Mouse (Mus musculus) embryonic facial prominence, embryonic 11.5 days (tissue): ENCODE measurements at regions not wholly inside any gene's neighbourhood (a gene's known extent, or its start where the extent isn't known, plus 50 kb on each side); places are given as distances from the start of the nearest gene placed in this dataset.

Experiments
- ATAC-seq: fragments of 200-750 bp; cut with Nextera tagmentation; replicated peaks from 2 replicates; pipeline ENCODE4 v1.8.0; 2017; ENCODE audit warnings: low read depth; ENCODE audit not compliant: insufficient number of reproducible peaks, low FRiP score, low TSS enrichment
- DNase-seq: peaks from one replicate; pipeline ENCODE4 v3.0.0-alpha.2; 2015; ENCODE audit warnings: low spot score
- H3K27ac ChIP-seq: fragments of 300-500 bp; sonication (generic); replicated peaks from 2 replicates; pipeline ENCODE4 v1.5.1; 2014; ENCODE audit warnings: mild to moderate bottlenecking, low read depth, low read length, control low read depth
- H3K27me3 ChIP-seq: fragments of 300-500 bp; sonication (generic); 2 replicates; pipeline ENCODE4 v1.6.1; 2014; ENCODE audit warnings: mild to moderate bottlenecking, low read length, moderate library complexity, mixed read lengths; ENCODE audit not compliant: control insufficient read depth, insufficient read depth
- H3K36me3 ChIP-seq: fragments of 300-500 bp; sonication (generic); replicated peaks from 2 replicates; pipeline ENCODE4 v1.6.1; 2014; ENCODE audit warnings: low read depth, mild to moderate bottlenecking, low read length, moderate library complexity, mixed read lengths; ENCODE audit not compliant: control insufficient read depth, insufficient read depth
- H3K4me1 ChIP-seq: fragments of 300-500 bp; sonication (generic); 2 replicates; pipeline ENCODE4 v1.6.1; 2014; ENCODE audit warnings: low read length, mixed read lengths; ENCODE audit not compliant: control insufficient read depth, insufficient read depth
- H3K4me2 ChIP-seq: fragments of 300-500 bp; sonication (generic); 2 replicates; pipeline ENCODE4 v1.6.1; 2014; ENCODE audit warnings: low read depth, mild to moderate bottlenecking, control low read depth, low read length, moderate library complexity
- H3K4me3 ChIP-seq: fragments of 300-500 bp; sonication (generic); 2 replicates; pipeline ENCODE4 v1.5.1; 2014; ENCODE audit warnings: low read depth, low read length, control low read depth
- H3K9ac ChIP-seq: fragments of 300-500 bp; sonication (generic); replicated peaks from 2 replicates; pipeline ENCODE4 v1.6.1; 2014; ENCODE audit warnings: mild to moderate bottlenecking, control low read depth, low read length
- H3K9me3 ChIP-seq: fragments of 300-500 bp; sonication (generic); replicated peaks from 2 replicates; pipeline ENCODE4 v1.6.1; 2016; ENCODE audit warnings: mild to moderate bottlenecking, low read length, inconsistent platforms, mixed read lengths; ENCODE audit not compliant: control insufficient read depth
- WGBS: fragments of 180-500 bp; shearing (Covaris S2); extraction: QIAGEN DNeasy Blood & Tissue Kit; methylation state at CpG from one replicate; pipeline ENCODE4 v1.1.7; 2014; 5-methylcytosine and 5-hydroxymethylcytosine counted together

DNA sequence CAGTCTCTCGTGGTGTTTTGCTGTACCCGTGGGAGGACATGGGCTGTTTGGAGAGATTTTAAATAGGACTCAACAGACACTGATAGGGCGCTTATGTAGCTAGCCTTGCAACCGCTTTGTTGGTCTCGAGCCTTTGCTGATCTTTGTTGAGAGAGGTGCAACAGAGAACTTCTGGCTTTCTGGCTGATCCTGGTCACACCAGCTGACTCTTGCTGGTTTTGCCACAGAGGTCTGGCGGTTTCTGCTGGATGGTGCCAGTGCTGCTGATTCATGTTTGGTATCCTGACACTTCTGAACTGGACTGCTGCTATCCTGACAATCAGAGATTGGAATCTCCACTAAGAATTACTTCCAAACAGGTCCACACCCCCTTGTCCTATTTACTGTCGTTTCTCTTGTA lies 102.1 kb upstream of the Sh3bp4 start:
- H3K27me3 ChIP-seq: no peaks in the 10 kb centered on the region
- no peak overlapping the region for H3K9ac ChIP-seq
- DNase-seq: no peak
- H3K4me1 ChIP-seq: no peaks in the 10 kb centered on the region
- no peak overlapping the region for H3K4me2 ChIP-seq
- WGBS: 89% methylated on average over 7 of the region's 7 CpGs
- no peak for ATAC-seq
- no peak overlapping the region for H3K27ac ChIP-seq
- H3K4me3 ChIP-seq: no peak overlapping the region
- no peaks in the 10 kb centered on the region for H3K36me3 ChIP-seq
- no peaks in the 10 kb centered on the region for H3K9me3 ChIP-seq

DNA sequence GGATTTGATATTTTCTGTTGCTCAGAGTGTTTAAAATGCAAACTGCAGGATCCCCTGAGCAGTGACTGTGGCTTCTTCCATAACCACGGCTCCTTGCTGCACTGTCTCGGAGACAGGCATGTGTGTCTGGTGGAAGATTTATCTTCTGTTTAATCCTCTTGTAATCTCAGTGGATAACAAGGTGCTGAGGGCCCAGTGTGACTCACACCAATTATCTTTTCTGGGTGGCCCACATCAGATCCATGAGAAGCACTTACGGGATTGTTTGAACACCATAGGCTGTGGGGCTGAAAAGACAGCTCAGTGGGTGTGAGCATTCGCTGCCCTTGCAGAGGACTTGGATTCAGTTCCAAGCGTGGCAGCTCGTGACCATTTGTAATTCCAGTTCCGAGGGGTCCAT lies 101.2 kb upstream of the Sh3bp4 start:
- Histone ChIP-seq H3K4me3 (no peak overlapping the region), H3K4me2 (no peak overlapping the region), H3K36me3 (no peaks in the 10 kb centered on the region), H3K4me1 (no peaks in the 10 kb centered on the region), H3K27ac (no peak overlapping the region), H3K27me3 (no peaks in the 10 kb centered on the region), H3K9ac (no peak overlapping the region), H3K9me3 (no peaks in the 10 kb centered on the region)
- DNase-seq: no peak
- ATAC-seq: no peak
- WGBS: 92% methylated on average over 7 of the region's 7 CpGs

DNA sequence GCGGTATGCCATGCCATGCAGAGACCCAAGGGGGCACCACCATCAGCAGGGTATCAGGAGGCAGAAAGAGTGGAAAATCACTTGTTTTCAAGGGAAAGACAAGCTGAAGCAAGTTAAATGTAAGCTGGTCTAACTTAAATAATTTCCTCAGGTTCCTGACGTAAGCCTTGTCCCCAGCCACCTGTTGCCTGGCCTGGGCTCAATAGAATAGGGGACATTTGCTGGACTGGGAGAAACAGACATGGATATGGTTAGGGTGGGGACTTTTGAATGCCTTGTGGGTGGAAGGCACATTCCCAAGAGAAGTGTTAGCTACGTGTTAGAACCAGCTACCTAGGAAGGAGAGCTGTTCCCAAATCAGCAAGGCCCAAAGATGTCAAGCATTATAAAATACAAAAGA lies 100.6 kb upstream of the Sh3bp4 start:
- Histone ChIP-seq H3K9me3 (no peaks in the 10 kb centered on the region), H3K4me2 (no peak overlapping the region), H3K9ac (no peak overlapping the region), H3K4me3 (no peak overlapping the region), H3K4me1 (no peaks in the 10 kb centered on the region), H3K36me3 (no peaks in the 10 kb centered on the region), H3K27me3 (no peaks in the 10 kb centered on the region), H3K27ac (no peak overlapping the region)
- no peak for DNase-seq
- WGBS: 89% methylated on average over 3 of the region's 3 CpGs
- no peak for ATAC-seq

DNA sequence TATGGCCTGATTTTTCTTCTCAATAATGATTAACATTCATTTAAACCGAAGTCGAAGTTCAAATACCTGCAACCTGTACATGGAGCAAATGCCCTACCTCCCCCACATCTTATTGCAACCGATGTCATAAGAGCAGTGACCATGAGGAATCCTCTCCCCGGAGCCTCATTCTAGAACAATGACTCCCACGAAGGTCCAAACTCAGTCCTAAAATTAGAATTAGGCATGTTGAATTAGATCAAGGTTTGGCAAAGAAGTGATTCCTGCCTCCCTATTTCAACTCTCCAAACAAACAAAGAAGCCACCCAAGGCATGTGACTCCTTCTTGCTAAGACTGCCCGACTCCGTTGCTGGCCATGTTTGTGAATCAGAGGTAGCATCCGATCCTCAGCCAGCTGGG lies 94.1 kb upstream of the Sh3bp4 start:
- Histone ChIP-seq H3K9ac (no peak overlapping the region), H3K4me1 (no peaks in the 10 kb centered on the region), H3K27ac (no peak overlapping the region), H3K27me3 (no peaks in the 10 kb centered on the region), H3K4me3 (no peak overlapping the region), H3K36me3 (no peaks in the 10 kb centered on the region), H3K9me3 (no peaks in the 10 kb centered on the region), H3K4me2 (no peak overlapping the region)
- DNase-seq: no peak
- 90% methylated on average over 8 of the region's 8 CpGs for WGBS
- ATAC-seq: no peak

DNA sequence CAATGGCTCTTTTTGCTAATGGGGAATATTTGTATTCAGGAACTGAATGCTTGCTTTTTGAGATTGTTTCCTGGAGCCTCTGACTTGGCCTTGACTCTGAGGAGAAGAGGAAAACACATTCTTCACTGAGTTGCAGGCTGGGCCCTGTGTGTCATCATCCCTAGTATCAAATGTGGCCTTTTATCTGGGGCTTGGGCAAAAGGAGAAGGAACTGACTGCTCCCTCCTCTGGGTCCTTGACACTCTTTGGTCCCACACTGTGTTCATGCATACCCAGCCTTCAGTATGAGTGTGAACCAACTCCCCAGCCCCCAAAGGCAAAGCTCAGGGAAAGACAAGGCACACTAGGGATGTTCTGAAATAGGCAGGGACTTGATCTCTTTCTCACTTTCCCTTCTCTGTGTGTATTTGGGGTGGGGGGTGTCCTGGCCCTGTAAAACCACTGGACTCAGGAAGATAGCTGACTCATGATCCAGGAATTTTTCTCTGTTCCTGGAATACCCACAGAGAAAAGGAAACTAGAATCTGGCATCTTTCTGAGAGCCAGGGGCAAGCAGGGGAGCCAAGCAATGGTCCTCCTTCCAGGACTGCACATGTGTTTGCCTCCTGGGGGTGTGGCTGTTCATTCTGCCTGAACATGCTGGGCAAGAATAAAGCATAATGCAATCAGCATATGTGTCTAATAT lies 82.1 kb upstream of the Sh3bp4 start:
- H3K4me3 ChIP-seq: no peak overlapping the region
- H3K4me1 ChIP-seq: no peaks in the 10 kb centered on the region
- no peaks in the 10 kb centered on the region for H3K27me3 ChIP-seq
- no peak overlapping the region for H3K4me2 ChIP-seq
- no peaks in the 10 kb centered on the region for H3K9me3 ChIP-seq
- H3K9ac ChIP-seq: no peak overlapping the region
- DNase-seq: no peak
- no peak overlapping the region for H3K27ac ChIP-seq
- H3K36me3 ChIP-seq: no peaks in the 10 kb centered on the region
- no peak for ATAC-seq

DNA sequence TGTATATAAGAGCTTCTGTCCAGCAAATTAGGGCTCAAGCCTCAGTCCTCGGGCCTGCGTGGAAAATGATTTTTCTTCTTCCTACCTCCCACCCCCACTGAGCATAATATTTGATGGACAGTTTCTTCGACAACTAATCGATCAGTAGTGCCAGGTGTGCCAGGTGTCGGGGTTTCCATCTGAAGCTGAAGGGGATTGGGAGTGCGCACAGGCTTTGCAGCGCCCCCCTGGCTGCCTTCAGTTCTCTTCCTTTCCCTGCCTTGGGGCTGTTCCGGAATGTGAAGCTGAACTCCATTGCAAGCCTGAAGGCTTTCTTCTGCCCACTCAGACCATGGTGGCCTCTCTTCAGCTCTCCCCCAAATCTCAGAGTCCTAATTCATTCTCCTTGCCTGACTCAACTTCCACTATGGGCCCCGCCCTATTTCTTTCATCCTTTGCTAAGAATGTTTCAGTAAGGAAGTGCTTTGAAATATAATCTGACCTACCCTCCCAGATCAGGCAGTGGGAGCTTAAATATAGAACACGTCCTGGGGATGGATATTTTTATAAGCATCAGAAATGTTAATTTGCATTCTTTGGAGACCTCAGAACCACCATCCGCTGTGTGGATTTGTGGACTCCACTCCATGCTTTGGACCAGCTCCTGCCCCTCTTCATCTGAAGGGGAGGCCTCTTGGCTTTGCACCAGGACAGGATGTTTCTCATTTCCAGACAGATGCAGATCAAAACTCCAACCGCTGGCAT lies 75.5 kb upstream of the Sh3bp4 start:
- no peak overlapping the region for H3K27ac ChIP-seq
- no peak overlapping the region for H3K4me3 ChIP-seq
- H3K9me3 ChIP-seq: no peaks in the 10 kb centered on the region
- ATAC-seq (0 out of 2 replicates have a peak, but pooled peaks have one; percentile 44), DNase-seq (peak; percentile 56)
- H3K9ac ChIP-seq: no peak overlapping the region
- H3K36me3 ChIP-seq: no peaks in the 10 kb centered on the region
- H3K4me1 ChIP-seq: no peaks in the 10 kb centered on the region
- H3K4me2 ChIP-seq: no peak overlapping the region
- 45% methylated on average over 12 of the region's 12 CpGs for WGBS
- no peaks in the 10 kb centered on the region for H3K27me3 ChIP-seq

DNA sequence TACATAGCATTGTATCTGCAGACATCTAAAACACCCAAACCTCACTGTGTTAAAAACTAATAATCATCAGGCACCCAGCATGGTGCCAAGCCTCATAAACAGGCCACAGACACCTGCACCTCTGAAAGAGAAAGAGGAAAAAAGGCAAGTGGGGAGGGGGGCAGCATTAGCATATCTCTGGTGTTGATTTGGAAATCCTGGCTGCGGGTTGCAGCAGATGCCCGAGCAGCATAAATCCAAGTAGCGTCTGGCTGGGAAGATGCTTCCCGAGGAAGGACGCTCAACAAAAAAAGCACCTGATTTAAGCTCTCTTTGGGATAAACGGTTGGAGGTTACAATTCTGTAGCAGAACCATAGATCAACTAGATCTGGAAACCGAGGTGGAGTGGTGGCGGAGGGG lies 74.3 kb upstream of the Sh3bp4 start:
- no peak overlapping the region for H3K4me3 ChIP-seq
- no peak overlapping the region for H3K27ac ChIP-seq
- no peaks in the 10 kb centered on the region for H3K27me3 ChIP-seq
- no peaks in the 10 kb centered on the region for H3K36me3 ChIP-seq
- H3K4me2 ChIP-seq: no peak overlapping the region
- no peaks in the 10 kb centered on the region for H3K9me3 ChIP-seq
- DNase-seq: no peak
- H3K4me1 ChIP-seq: no peaks in the 10 kb centered on the region
- H3K9ac ChIP-seq: no peak overlapping the region
- 36% methylated on average over 8 of the region's 8 CpGs for WGBS
- no peak for ATAC-seq

DNA sequence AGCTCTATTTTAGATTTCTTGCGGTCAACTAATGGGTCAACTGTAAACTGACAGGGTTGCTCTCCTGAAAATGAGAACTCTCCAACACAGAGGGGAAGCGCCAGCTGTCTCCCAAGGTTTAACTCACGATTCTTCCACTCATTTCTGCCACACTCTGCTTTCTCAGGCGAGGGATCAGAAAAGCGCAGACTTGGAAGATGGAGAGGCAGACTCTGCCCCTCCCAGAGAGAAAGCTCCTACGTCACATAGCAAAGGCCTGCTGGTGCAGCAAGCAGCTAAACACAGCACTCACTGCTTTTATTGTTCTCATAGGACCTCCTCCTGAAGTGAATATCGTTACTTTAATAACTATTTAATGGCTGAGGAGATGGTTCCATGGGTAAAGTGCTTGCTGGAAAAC lies 73.6 kb upstream of the Sh3bp4 start:
- no peak overlapping the region for H3K9ac ChIP-seq
- DNase-seq (no peak), ATAC-seq (no peak)
- no peaks in the 10 kb centered on the region for H3K36me3 ChIP-seq
- WGBS: 66% methylated on average over 7 of the region's 7 CpGs
- no peaks in the 10 kb centered on the region for H3K27me3 ChIP-seq
- H3K27ac ChIP-seq: no peak overlapping the region
- no peak overlapping the region for H3K4me3 ChIP-seq
- no peaks in the 10 kb centered on the region for H3K4me1 ChIP-seq
- H3K9me3 ChIP-seq: no peaks in the 10 kb centered on the region
- H3K4me2 ChIP-seq: no peak overlapping the region
